Mouse (Mus musculus) heart, postnatal 0 days (tissue): ENCODE measurements at regions not wholly inside any gene's neighbourhood (a gene's known extent, or its start where the extent isn't known, plus 50 kb on each side); places are given as distances from the start of the nearest gene placed in this dataset.

Experiments used
- ATAC-seq: fragments of 200-750 bp; cut with Nextera tagmentation; 2 replicates; pipeline ENCODE4 v1.8.0; 2017; ENCODE audit warnings: low read depth, moderate number of reproducible peaks, moderate library complexity; ENCODE audit not compliant: insufficient read depth
- DNase-seq: peaks from one replicate; pipeline ENCODE4 v3.0.0-alpha.2; 2016; ENCODE audit warnings: low spot score
- H3K27ac ChIP-seq: fragments of 300-500 bp; sonication (generic); 2 replicates; pipeline ENCODE4 v1.5.1; 2014; ENCODE audit warnings: low read depth, mild to moderate bottlenecking
- H3K27me3 ChIP-seq: fragments of 300-500 bp; sonication (generic); 2 replicates; pipeline ENCODE4 v1.6.1; 2014; ENCODE audit warnings: low read length, mixed read lengths; ENCODE audit not compliant: control insufficient read depth, insufficient read depth
- H3K36me3 ChIP-seq: fragments of 300-500 bp; sonication (generic); replicated peaks from 2 replicates; pipeline ENCODE4 v1.6.1; 2014; ENCODE audit warnings: low read length, mixed read lengths; ENCODE audit not compliant: control insufficient read depth, insufficient read depth
- H3K4me1 ChIP-seq: fragments of 300-500 bp; sonication (generic); 2 replicates; pipeline ENCODE4 v1.6.1; 2014; ENCODE audit warnings: antibody characterized with exemption; ENCODE audit not compliant: control insufficient read depth, insufficient read depth
- H3K4me2 ChIP-seq: fragments of 300-500 bp; sonication (generic); 2 replicates; pipeline ENCODE4 v1.6.1; 2014; ENCODE audit warnings: low read depth, mild to moderate bottlenecking, low read length, moderate library complexity
- H3K4me3 ChIP-seq: fragments of 300-500 bp; sonication (generic); 2 replicates; pipeline ENCODE4 v1.5.1; 2014; ENCODE audit warnings: low read depth, low read length
- H3K9ac ChIP-seq: fragments of 300-500 bp; sonication (generic); replicated peaks from 2 replicates; pipeline ENCODE4 v1.6.1; 2014; ENCODE audit warnings: low read depth, low read length, mixed read lengths
- H3K9me3 ChIP-seq: fragments of 300-500 bp; sonication (generic); replicated peaks from 2 replicates; pipeline ENCODE4 v1.6.1; 2016; ENCODE audit warnings: low read length; ENCODE audit not compliant: control insufficient read depth
- CTCF ChIP-seq: IDR thresholded peaks from 2 replicates; pipeline ENCODE4 v1.5.1; 2016; ENCODE audit warnings: antibody characterized with exemption, control low read depth, low read depth
- EP300 ChIP-seq: IDR thresholded peaks from 2 replicates; pipeline ENCODE4 v1.6.1; 2016; ENCODE audit warnings: antibody characterized with exemption, low read depth
- whole genome bisulfite sequencing: fragments of 180-500 bp; shearing (Covaris S2); extraction: QIAGEN DNeasy Blood & Tissue Kit; methylation state at CpG from one replicate; pipeline ENCODE4 v1.1.7; 2014; 5-methylcytosine and 5-hydroxymethylcytosine counted together

GRCm38 (mm10) chr10:42089686-42090085 lies 71.4 kb upstream of the Armc2 start:
- DNase-seq (peak; percentile 35), ATAC-seq (peak; percentile 81)
- H3K27me3 ChIP-seq = no peaks in the 10 kb centered on the region
- H3K4me2 ChIP-seq = no peak overlapping the region
- no peaks in the 10 kb centered on the region for H3K9me3 ChIP-seq
- peak overlapping the region; percentile 50 for H3K27ac ChIP-seq
- H3K9ac ChIP-seq = no peak overlapping the region
- WGBS = 43% methylated on average over 5 of the region's 5 CpGs
- TF ChIP-seq CTCF (no peak), EP300 (no peak)
- H3K4me1 ChIP-seq = peaks cover 43% of the 10 kb centered on the region
- no peak overlapping the region for H3K4me3 ChIP-seq
- H3K36me3 ChIP-seq = no peaks in the 10 kb centered on the region

DNA sequence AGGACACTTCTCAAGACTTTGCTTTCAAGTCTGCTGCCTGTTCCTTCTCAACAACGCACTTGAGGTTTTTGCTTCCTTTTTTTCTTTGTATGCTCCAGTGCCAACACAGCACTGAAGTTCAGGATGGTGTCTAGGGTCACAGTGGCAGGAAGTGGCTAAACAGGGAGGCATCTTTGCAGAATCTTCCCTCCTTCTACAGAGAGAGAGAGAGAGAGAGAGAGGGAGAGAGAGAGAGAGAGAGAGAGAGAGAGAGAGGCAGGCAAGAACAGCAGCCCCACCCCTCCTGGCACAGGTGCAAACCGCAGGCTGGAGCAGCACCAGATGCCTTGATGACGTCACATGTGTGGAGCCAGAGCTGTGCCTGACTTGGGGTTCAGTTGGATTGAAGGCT lies 71.0 kb upstream of the Armc2 start:
- H3K4me2 ChIP-seq = peak overlapping the region; percentile 26; the same call in 1 of the 2 replicates
- TF ChIP-seq CTCF = no peak
- no peak for TF ChIP-seq EP300

GRCm38 (mm10) chr10:42088570-42089234 lies 70.5 kb upstream of the Armc2 start:
- Histone ChIP-seq H3K27me3 (no peaks in the 10 kb centered on the region), H3K4me3 (no peak overlapping the region), H3K36me3 (no peaks in the 10 kb centered on the region), H3K9me3 (no peaks in the 10 kb centered on the region), H3K27ac (peak overlapping the region; percentile 50), H3K4me1 (peaks cover 43% of the 10 kb centered on the region), H3K9ac (no peak overlapping the region; the same call in 1 of the 2 replicates), H3K4me2 (peak overlapping the region; percentile 26; the same call in 1 of the 2 replicates)
- TF ChIP-seq EP300 (no peak), CTCF (no peak)
- DNase-seq (no peak), ATAC-seq (no peak)
- WGBS = 56% methylated on average over 14 of the region's 14 CpGs

More for the DNA sequence above, 71.0 kb upstream of the Armc2 start:
- Histone ChIP-seq H3K4me3 (no peak overlapping the region), H3K9ac (no peak overlapping the region; the same call in 1 of the 2 replicates), H3K27ac (peak overlapping the region; percentile 50), H3K4me1 (peaks cover 43% of the 10 kb centered on the region), H3K9me3 (no peaks in the 10 kb centered on the region), H3K27me3 (no peaks in the 10 kb centered on the region), H3K36me3 (no peaks in the 10 kb centered on the region)
- WGBS = 15% methylated on average over 3 of the region's 3 CpGs
- DNase-seq (peak; percentile 59), ATAC-seq (peak; percentile 71)

DNA sequence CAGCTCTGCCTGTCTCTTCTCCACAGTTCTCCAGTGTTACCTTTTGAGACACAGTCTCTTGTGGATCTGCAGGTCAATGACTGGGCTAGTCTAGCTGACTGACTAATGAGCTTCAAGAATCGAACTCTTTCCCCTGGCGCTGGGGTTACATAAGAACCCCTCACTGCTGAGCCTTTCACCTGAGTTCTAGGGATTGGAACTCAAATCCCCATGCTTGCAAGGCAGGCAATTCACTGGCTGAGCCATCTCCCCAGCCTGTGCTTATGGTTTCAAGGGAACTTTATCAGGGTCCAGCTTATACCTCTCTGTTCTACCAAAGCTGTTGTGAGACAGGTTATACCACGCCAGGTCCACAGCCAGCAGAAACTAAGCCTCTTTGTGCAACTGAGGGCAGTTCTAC lies 69.7 kb upstream of the Armc2 start:
- 91% methylated on average over 3 of the region's 3 CpGs for WGBS
- H3K27ac ChIP-seq = no peak overlapping the region

GRCm38 (mm10) chr10:42086691-42087090 lies 68.4 kb upstream of the Armc2 start:
- Histone ChIP-seq H3K4me2 (no peak overlapping the region), H3K4me3 (no peak overlapping the region), H3K4me1 (peaks cover 41% of the 10 kb centered on the region), H3K9ac (no peak overlapping the region), H3K27ac (no peak overlapping the region), H3K27me3 (no peaks in the 10 kb centered on the region), H3K9me3 (no peaks in the 10 kb centered on the region), H3K36me3 (no peaks in the 10 kb centered on the region)
- DNase-seq = no peak
- TF ChIP-seq CTCF = no peak
- TF ChIP-seq EP300 = no peak
- WGBS = 91% methylated on average over 10 of the region's 10 CpGs
- no peak for ATAC-seq

More for the DNA sequence above, 69.7 kb upstream of the Armc2 start:
- DNase-seq (no peak), ATAC-seq (no peak)
- no peak overlapping the region for H3K4me3 ChIP-seq
- H3K27me3 ChIP-seq = no peaks in the 10 kb centered on the region
- peaks cover 44% of the 10 kb centered on the region for H3K4me1 ChIP-seq
- no peaks in the 10 kb centered on the region for H3K9me3 ChIP-seq
- no peaks in the 10 kb centered on the region for H3K36me3 ChIP-seq
- no peak overlapping the region for H3K4me2 ChIP-seq
- TF ChIP-seq EP300 (no peak), CTCF (no peak)
- no peak overlapping the region for H3K9ac ChIP-seq

DNA sequence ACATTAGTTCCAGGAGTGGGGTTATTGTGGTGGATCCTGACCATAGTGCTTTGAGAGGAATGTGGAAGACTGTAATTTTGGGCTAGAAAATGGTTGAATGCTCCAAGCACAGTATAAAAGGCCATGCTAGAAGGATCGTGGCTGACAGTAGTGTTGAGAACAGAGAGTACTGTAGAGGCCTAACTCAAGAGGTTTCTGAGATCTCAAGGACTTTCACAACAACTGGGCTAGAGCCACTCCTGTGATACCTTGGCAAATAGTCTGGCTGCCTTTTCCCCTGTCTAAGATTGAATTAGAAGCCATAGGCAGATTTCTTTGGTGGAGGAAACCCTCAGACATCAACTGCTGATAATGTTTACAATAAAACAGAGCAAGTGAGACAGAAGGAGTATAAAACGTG lies 67.1 kb upstream of the Armc2 start:
- H3K27ac ChIP-seq = no peak overlapping the region
- H3K27me3 ChIP-seq = no peaks in the 10 kb centered on the region
- no peaks in the 10 kb centered on the region for H3K9me3 ChIP-seq
- TF ChIP-seq CTCF (no peak), EP300 (no peak)
- 76% methylated on average over 2 of the region's 2 CpGs for WGBS
- no peaks in the 10 kb centered on the region for H3K36me3 ChIP-seq
- peaks cover 30% of the 10 kb centered on the region for H3K4me1 ChIP-seq
- H3K4me2 ChIP-seq = no peak overlapping the region
- H3K4me3 ChIP-seq = no peak overlapping the region
- ATAC-seq (no peak), DNase-seq (no peak)
- H3K9ac ChIP-seq = no peak overlapping the region
